Mouse (Mus musculus): ENCODE data around the gene Clcn2. TPM values are rescaled to one million over a fixed set of nuclear protein-coding genes. Genes with fewer than 3 reads are reported as not detected.
"Not testable (repeated sequence)": the region's sequence is repeated elsewhere in the genome, so short reads cannot be mapped to it uniquely, and the experiment has no call there.

The Clcn2 gene
- total RNA-seq, 4 experiments from 2014 or later: 0.68 to 1.2 (median 1.1) TPM

DNA sequence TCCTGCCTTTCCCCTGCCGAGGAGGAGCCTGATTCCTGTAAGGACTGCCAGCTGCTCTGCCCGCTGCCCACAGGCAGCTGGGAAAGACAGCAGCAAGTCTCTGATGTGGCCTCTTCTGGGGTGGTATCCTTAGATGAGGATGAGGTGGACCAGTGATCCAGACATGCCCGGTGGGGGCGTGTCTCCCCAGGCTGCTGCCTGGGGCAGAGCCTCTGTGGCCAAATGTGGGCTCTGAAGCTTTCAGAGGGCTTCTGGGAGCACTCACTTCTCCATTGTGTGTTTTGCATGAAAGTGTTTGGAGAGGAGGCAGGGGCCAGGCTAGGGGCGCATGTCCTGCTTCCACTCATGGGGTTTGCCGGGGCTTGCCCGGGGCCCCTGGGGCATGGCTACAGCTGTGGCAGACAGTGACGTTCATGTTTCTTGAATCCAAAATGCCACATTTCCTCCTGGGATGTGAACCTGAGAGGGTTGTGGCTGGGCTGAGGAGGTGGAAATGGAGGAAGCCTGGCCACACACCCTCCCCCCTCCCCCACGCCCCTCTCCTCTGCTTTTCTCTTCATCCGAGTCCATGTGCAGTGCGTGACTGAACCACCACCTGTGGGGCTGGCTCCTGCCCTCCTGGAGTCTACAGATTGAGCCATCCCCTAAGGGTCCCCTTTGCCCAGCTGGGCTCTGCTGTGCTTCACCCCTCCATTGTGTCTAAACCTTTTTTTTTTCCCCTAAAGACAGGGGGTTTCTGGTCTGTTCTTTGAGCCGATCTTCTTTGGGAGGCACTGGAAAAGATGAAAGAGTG lies 15.6 kb downstream of the Clcn2 start:
- no peak for DNase-seq (ENCODE audit: low spot score in 2 of 2)

DNA sequence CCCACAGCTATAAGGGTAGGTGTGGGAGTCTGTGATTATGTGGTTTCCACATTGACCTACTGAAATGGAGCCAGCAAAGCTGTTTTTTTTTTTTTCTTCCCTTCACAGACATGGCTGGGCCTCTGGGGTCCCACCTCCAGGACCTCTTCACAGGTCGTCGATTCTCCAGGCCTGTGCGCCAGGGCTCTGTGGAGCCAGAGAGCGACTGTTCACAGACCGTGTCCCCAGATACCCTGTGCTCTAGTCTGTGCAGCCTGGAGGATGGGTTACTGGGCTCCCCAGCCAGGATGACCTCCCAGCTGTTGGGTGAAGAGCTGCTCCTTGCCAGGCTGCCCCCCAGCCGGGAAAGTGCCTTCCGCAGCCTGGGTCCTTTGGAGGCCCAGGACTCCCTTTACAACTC lies 16.2 kb downstream of the Clcn2 start:
- no peak for DNase-seq (ENCODE audit: low spot score in 2 of 2)

DNA sequence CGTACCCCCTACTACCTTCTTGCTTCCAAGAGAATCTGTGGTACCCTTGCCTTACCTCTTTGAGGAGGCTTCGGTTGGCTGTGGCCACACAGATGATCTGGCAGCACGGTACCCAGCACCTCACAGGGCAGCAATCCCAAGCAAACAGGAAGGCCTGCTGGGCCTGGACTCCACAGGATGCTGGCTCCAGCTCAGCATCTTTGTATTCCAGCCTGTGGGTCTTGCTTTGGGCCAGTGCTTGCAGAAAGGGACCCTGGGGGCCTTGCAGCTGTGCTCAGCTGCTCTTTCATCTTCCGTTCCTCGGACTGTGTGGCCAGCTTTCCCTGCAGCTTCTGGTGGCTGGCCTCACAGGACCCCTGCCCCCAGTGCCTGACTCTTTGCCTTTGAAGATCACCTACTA lies 17.5 kb downstream of the Clcn2 start:
- DNase-seq (ENCODE audit: low spot score in 2 of 2): no peak

DNA sequence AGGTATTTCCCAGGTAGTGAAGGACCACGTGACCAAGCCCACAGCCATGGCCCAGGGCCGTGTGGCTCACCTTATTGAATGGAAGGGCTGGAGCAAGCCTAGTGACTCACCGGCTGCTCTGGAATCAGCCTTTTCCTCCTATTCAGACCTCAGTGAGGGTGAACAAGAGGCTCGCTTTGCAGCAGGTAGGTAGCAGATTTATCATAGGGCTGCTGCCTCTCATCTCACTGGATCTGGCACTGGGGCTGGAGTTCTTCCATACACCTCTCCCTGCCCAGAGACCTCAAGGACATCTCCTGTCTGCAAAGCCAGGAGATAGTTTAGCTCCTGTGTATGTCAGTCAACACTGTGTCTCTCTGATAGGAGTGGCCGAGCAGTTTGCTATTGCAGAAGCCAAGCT lies 18.3 kb downstream of the Clcn2 start:
- DNase-seq (ENCODE audit: low spot score in 2 of 2): no peak

DNA sequence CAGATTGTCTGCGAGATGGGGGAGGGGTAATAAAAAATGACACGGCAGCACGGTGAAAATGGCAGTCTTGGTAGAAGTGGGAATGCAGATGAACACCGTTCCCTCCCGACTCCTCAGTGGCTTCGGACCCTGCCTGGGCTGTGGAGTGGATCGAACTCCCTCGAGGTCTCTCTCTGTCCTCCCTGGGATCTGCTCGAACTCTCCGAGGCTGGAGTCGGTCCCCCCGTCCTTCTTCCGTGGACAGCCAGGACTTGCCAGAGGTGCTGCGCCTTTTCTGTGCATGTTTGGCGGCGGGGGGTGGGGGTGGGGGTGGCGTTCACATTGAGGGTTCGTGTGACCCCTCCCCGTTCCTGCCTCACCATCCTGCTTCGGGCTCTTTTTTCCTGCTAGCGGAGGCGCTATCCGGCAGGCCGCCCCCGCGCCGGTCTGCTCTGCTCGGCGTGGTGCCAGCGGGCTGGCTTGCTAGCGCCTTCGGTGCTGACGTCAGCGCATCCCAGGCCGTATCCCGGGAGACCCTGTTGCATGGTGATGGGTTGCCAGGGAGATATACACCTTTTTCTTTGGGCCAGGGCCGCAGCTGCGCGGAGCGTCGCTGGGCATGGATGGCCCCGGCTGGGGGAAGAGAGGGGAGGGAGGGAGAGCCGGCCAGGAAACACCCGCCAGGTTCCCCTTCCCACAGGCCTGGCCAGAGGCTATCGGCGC lies 21.8 kb downstream of the Clcn2 start:
- peak; percentile 70 to 72 for DNase-seq (ENCODE audit: low spot score in 2 of 2)

DNA sequence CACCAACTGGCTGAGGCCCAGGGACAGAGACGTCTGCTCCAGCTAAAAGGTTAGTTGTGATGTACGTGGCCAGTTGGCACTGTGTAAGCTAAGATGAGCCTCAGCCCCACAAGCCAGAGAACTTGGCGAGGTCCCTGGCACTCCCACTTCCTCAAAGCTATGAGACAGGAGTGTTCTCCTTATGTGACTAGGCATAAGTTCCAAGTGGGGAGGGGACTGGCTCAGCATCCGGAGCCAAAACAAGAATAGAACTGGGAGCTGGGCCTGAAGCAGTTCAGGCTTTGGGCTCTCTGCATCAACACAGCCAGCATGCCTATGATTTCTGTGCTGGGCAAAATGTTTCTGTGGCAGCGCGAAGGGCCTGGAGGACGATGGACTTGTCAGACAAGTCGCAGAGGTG lies 22.8 kb downstream of the Clcn2 start:
- peak; percentile 76 to 81 for DNase-seq (ENCODE audit: low spot score in 2 of 2)

DNA sequence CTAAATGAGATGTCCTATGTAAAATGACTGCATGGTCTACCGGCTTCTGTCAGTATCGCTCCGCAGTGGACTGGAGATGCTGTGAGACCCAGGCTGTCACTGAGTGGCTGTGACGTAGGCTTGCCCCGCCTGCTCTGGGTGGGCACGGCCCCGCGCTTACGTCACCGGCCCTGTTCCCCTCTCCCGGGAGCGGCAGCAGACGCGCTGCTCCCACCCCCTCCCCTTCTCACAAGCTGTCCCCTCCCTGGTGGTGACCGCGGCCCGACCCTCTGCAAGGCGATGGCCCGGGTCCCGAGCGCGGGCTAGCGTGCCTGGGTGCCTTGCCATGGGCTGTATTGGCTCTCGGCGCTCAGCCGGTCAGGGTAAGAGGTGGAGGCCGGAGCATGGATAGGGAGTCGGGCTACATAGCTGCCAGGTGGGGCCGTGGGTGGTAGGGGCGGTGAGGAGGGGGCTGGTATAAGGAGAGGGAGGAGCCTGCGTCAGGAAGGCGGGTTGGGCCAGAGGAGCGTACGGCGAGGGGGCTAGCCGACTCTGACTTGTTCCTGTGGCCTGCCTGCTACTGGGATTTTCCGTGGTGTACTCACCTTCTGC lies 24.3 kb downstream of the Clcn2 start, which contains the start of gene Fam131a:
TSS of gene Fam131a (plus strand) at position 131 of the 591 bp plus-strand sequence.
- DNase-seq (ENCODE audit: low spot score in 2 of 2): peak; percentile 76 to 79

DNA sequence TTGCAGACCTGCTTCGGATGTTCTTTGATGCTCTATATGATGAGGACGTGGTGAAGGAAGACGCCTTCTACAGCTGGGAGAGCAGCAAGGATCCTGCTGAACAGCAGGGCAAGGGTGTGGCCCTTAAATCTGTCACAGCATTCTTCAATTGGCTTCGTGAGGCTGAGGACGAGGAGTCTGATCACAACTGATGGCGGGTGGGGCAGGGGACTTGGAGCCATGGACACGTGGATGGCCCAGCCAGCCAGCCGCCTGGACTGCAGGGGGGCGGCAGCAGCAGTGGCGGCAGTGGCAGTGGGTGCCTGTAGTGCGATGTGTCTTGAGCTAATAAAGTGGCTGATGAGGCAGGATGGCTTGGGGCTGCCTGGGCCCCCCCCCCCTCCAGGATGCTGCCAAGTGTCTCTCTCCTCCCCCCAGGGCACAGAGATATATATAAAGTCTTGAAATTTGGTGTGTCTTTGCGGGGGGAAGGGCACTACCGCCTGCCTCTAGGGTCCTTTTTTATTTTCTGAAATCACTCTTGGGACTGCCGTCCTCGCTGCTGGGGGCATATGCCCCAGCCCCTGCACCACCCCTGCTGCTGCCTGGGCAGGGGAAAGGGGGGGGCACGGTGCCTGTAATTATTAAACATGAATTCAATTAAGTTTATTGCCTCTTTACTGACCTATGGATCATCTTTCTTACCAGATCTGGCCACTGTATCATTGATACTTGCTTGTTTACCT lies 25.1 kb downstream of the Clcn2 start:
- DNase-seq (ENCODE audit: low spot score in 2 of 2): no peak

DNA sequence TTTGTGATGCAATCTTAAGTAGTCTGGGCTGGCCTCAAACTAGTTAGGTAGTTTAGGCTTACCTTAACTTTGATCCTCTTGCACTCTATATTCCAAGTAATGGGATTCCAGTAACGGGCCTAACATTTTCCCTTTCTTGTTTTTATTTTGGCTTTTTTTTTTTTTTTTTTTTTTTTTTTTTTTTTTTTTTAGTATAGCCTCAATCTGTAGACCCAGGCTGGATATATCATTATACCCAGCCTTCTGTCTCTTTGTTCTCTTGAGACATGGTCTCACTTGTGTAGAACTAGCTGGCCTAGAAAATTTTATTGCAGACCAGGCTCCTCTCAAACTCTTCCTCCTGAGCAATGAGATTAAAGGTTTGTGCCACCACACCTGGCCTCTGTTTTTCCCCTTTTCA lies 25.9 kb downstream of the Clcn2 start:
- DNase-seq (ENCODE audit: low spot score in 2 of 2): no peak

DNA sequence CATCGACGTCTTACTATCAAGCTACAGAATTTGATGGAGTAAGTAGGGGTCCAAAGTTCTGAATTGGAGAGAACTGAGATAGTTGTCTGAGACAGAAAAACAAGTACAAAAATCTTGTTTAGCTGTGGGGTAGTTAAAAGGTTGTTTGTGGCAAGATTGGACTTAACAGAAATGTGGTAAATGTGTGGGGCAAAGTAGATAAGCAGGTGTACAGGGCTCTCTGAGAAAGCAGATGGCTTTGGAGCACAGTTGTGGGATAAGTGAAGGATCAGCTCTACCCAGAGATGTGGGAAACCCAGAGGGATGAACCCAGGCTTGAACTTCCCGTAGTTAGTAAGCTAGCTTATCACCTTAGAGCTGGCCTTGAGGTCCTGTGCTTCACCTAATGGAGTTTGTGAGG lies 26.8 kb downstream of the Clcn2 start:
- DNase-seq (ENCODE audit: low spot score in 2 of 2): no peak

DNA sequence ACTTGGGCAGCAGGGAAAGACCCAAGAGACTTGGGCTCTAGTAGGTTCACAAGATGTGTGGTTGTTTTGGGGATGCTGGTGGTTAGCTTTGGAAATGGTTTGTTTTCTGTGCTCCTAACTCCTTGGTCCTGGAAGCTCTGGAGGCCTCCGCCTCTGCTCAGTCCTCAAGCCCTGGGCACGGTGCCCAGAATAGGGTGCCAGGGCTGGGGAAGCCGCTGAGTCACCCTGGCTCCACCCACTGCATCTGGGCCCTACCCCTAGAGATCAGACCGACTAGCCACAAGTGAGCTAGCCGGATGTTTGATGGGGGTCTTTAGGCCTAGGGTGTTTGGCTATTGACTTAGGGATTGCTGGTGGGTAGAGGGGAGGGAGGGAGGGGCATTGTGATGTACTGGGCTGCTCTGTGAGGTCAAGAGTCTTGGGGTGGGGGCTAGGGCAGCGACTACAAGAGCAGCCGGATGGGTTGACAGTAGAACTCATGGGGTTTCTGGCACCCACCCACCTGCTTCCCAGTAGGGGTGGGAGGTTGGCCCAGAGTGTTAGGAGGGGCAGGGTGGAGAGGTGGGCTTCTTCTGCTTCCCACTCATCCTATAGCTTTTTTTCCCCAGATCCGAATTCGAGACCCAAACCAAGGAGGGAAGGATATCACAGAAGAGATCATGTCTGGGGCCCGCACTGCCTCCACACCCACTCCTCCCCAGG lies 39.4 kb downstream of the Clcn2 start:
- DNase-seq (ENCODE audit: low spot score in 2 of 2): peak; percentile 87 to 93

DNA sequence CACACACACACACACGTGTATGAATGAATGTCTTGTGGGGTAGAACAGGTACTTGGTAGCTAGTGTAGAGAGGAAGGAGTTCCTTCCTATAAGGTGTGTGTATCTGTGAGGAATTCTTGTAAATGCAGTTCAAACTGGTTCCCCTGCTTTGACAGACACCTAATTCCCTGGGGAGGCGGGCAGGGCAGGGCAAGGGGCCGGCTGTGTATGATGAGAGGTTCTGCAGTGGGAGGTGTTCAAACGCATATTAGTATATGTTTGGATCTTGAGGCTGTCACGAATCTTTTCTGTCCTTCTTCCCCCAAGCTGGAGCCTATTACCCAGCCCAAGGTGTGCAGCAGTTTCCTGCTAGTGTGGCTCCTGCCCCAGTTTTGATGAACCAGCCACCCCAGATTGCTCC lies 40.2 kb downstream of the Clcn2 start:
- DNase-seq (ENCODE audit: low spot score in 2 of 2): no peak

DNA sequence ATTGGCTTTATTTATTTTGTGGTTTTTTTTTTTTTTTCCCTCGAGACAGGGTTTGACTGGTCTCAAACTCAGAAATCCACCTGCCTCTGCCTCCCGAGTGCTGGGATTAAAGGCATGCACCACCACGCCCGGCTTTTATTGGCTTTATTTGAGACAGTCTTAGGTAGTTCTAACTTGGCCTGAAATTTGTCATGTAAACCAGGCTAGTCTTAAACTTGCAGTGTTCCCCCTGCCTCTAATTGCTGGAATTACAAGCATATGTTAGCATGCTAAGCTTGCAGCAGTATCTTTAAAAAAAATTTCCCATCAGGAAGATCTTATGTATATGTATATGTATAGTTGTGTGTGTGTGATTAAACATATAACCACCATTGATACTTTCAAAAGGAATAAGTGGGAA lies 40.8 kb downstream of the Clcn2 start:
- DNase-seq (ENCODE audit: low spot score in 2 of 2): no peak

DNA sequence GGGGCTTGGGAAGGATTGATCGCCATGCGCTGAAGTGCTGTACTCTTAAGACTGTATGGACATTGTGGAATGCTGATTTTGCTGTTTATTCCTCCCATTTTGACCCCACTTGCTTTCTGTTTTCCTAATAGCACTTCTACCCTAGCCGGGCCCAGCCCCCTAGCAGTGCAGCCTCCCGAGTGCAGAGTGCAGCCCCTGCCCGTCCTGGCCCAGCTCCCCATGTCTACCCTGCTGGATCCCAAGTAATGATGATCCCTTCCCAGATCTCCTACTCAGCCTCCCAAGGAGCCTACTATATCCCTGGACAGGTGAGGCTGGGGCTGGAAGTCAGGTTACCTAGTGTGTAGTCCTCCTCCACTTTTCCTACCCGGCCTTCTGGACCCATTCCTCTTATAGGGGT lies 42.3 kb downstream of the Clcn2 start:
- no peak for DNase-seq (ENCODE audit: low spot score in 2 of 2)

DNA sequence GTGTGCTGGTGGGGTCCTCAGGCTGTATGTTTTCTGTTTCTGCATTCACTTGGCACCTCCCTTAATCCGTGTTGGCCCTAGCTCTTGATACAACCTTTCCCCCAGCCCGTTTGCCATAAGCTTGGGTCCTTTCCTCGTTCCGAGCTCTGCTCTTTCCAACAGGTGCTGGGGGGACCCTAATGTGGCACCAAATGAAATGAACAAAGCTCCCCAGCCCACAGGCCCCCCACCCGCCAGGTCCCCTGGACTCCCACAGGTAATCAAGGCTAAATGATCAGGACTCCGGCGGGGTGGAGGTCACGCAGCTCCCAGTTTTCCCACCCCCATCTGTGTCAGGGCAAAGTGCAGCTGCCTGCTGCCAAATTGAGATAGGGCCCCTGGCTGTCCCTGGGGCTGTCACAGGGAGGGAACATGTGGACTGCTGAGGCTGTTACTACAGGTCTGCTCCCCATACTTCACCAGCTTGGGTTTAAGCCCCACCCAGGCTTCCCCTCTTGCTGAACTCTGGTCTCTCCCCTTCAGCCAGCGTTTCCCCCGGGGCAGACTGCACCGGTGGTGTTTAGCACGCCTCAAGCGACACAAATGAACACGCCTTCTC lies 43.7 kb downstream of the Clcn2 start:
- no peak for DNase-seq (ENCODE audit: low spot score in 2 of 2)

DNA sequence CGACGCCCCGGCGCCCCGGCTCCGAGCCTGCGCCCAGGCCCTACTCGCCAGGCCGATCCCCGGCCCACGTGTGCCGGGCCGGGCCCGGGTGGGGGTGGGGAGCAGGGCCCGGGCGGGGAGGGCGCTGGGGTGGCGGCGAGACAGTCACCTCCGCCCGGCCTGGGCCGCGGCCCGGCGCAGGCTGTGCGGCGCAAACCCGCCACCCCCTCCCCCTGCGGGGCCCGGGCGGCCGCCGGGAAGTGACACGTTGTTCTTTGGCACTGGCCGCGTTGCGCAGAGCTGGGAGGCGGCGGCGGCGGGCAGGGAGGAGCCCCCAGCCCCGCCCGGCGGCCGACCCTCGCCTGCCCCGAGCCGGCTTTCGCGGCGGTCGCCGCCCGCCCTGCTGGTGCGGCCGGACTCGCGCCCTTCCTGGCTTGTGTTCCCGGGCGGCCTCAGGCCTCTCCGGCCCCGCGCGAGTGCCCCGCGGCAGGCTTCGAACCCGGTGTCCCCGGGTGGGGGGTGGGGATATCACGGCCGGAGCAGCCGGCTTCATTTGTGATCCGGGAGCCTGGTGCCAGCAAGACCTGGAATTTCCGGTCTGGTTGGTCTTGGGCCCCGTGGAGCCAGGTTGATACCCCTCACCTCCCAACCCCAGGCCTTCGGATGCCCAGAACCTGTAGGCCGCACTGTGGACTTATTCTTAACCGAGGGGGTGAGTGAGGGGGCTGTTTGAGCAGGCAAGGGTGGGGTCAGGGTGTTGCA lies 44.4 kb downstream of the Clcn2 start:
- peak; percentile 50 to 63 for DNase-seq (ENCODE audit: low spot score in 2 of 2)

DNA sequence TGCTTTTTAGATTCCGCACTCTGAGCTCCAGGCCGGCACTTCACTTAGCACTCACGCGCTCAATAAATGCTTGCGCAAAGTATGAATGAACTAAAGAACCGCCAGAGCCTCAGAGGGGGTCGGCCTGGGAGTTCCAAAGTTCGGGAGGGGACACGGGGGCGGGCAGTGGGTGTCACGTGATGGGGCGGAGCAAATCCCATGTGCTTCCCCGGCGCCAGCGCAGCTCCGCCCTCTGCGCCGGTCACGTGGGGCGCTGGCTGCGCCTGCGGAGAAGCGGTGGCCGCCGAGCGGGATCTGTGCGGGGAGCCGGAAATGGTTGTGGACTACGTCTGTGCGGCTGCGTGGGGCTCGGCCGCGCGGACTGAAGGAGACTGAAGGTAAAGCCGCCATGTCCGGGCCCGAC lies 45.0 kb downstream of the Clcn2 start:
- DNase-seq (ENCODE audit: low spot score in 2 of 2): peak; percentile 94 to 95

DNA sequence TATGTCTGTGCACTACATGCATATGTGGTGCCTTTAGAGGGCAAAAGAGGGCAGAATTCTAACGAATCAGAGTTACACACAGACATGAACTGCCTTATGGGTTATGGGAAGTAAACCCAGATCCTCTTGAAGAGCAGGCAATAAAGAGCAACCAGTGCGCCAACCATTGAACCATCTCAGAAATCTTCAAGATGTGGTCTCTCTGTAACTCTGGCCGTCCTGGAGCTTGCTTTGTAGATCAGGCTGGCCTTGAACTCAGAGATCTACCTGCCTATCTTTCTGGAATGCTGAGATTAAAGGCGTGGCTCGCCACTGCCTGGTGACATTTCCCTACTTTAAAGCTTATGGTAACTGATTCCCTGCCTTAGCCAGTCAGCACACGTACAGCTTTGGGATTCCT lies 45.7 kb downstream of the Clcn2 start:
- no peak for DNase-seq (ENCODE audit: low spot score in 2 of 2)

DNA sequence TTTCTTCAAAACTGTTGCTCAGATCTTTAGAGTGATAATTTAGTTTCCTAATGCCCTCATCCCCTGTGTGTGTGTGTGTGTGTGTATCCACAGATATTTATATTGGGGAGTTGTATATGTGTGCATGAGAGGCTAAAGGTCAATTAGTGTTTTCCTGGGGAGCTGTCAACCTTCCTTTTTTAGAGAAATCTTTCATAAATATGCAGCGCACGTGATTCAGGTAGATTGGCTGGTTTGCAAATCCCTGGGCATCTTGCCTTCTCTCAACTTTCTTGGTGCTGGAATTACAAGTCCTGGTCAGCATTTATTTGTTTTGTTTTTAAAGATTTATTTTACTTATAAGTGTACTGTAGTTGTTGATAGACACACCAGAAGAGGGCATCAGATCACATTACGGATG lies 47.3 kb downstream of the Clcn2 start:
- DNase-seq (ENCODE audit: low spot score in 2 of 2): no peak

DNA sequence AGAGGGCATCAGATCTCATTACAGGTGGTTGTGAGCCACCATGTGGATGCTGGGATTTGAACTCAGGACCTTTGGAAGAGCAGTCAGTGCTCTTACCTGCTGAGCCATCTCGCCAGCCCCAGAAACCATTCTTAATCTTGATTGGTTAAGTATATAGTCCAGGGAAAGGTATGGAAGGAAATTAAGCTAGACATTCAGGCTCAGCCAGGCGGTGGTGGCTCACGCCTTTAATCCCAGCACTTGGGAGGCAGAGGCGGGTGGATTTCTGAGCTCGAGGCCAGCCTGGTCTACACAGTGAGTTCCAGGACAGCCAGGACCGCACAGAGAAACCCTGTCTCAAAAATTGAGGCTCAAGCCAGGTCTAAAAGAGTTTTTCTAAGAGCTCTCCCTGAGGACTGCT lies 49.5 kb downstream of the Clcn2 start, which contains the start of gene Eif4g1:
TSS of gene Eif4g1 (plus strand) at position 301 of the 400 bp plus-strand sequence.
- not testable (repeated sequence) for DNase-seq (ENCODE audit: low spot score in 2 of 2)

Data from gastrocnemius, adult 8-10 months (tissue).